Mouse (Mus musculus) gastrocnemius, postnatal 10 days (tissue): Measurements from ENCODE around the gene Ncoa1. TPM values are rescaled to one million over a fixed set of nuclear protein-coding genes. Genes with fewer than 3 reads are reported as not detected.
"Not testable (repeated sequence)": the region's sequence is repeated elsewhere in the genome, so short reads cannot be mapped to it uniquely, and the experiment has no call there.

Experiments used
- DNase-seq: peaks from one replicate; pipeline ENCODE4 v3.0.0; 2021; ENCODE audit warnings: mixed read lengths
- total RNA-seq, 2 experiments: library from RNA; stranded (reverse); gene quantifications; 2 replicates each; pipeline ENCODE4 v1.2.3; 2021

Ncoa1 gene
- total RNA-seq, 2 experiments from 2014 or later, result 32.3 to 43.1 TPM

- no peak for DNase-seq
Measured at GRCm38 (mm10) chr12:4313824-4314223, 163.2 kb downstream of the Ncoa1 start.

- DNase-seq, result no peak
Measured at GRCm38 (mm10) chr12:4306712-4307313, 170.2 kb downstream of the Ncoa1 start.

GRCm38 (mm10) chr12:4299300-4299699, 177.7 kb downstream of the Ncoa1 start:
- DNase-seq, result no peak

- no peak for DNase-seq
Measured at GRCm38 (mm10) chr12:4298626-4299025, 178.4 kb downstream of the Ncoa1 start.

- no peak for DNase-seq
Measured at GRCm38 (mm10) chr12:4295881-4296280, 181.1 kb downstream of the Ncoa1 start.

- DNase-seq, result no peak
Measured at GRCm38 (mm10) chr12:4295281-4295680, 181.7 kb downstream of the Ncoa1 start.

GRCm38 (mm10) chr12:4293813-4294212, 183.2 kb downstream of the Ncoa1 start:
- no peak for DNase-seq

- no peak for DNase-seq
Measured at GRCm38 (mm10) chr12:4285186-4285585, 191.8 kb downstream of the Ncoa1 start.

- no peak for DNase-seq
Measured at GRCm38 (mm10) chr12:4279878-4280277, 197.1 kb downstream of the Ncoa1 start.

- DNase-seq, result no peak
Measured at GRCm38 (mm10) chr12:4278978-4279755, 197.8 kb downstream of the Ncoa1 start.

- DNase-seq, result no peak
Measured at GRCm38 (mm10) chr12:4271078-4271477, 205.9 kb downstream of the Ncoa1 start.

- DNase-seq, result peak; percentile 21
Measured at GRCm38 (mm10) chr12:4267765-4268164, 209.2 kb downstream of the Ncoa1 start.

GRCm38 (mm10) chr12:4252742-4253655, 224.0 kb downstream of the Ncoa1 start:
- no peak for DNase-seq

- no peak for DNase-seq
Measured at GRCm38 (mm10) chr12:4249786-4250185, 227.2 kb downstream of the Ncoa1 start.

GRCm38 (mm10) chr12:4245742-4246141, 231.2 kb downstream of the Ncoa1 start:
- no peak for DNase-seq

- no peak for DNase-seq
Measured at GRCm38 (mm10) chr12:4243805-4244204, 233.2 kb downstream of the Ncoa1 start.

- not testable (repeated sequence) for DNase-seq
Measured at GRCm38 (mm10) chr12:4240281-4240680, 236.7 kb downstream of the Ncoa1 start.

- DNase-seq, result no peak
Measured at GRCm38 (mm10) chr12:4237481-4237880, 239.5 kb downstream of the Ncoa1 start.

- DNase-seq, result peak; percentile 87
Measured at GRCm38 (mm10) chr12:4233572-4234508, 243.1 kb downstream of the Ncoa1 start, which contains the start of the genes Ptrhd1 and Cenpo. Gene Ptrhd1 (plus strand): TSS chr12:4234027. Gene Cenpo (minus strand): TSS chr12:4234294.

- no peak for DNase-seq
Measured at GRCm38 (mm10) chr12:4232777-4233176, 244.2 kb downstream of the Ncoa1 start.

GRCm38 (mm10) chr12:4230156-4230555, 246.8 kb downstream of the Ncoa1 start:
- DNase-seq, result no peak
